ENCODE assay signal across 22 mouse cellular contexts in genomic region chr3:51830821-51831429, GRCm38 (mm10).
DNase-seq lines count a peak whose midpoint lies in the region; ATAC-seq and TF ChIP-seq lines count a peak whose summit lies in the region.
"Had no signal": no experiment of that assay in that cellular context is flagged by ENCODE, and none has a peak within 500 bp of the region (broad histone marks: within the 10 kb centered on the region; RNA-seq: fewer than 3 reads in every experiment).

No protein-coding gene starts in this region.

- no peak overlapping the region for H3K4me2 ChIP-seq in heart, embryonic 16.5 days (ENCODE audit: low read depth, low read length)
- H3K4me2 ChIP-seq in stomach, postnatal 0 days (replicated peaks; ENCODE audit: low read depth), result no peak overlapping the region
- H3K4me2 ChIP-seq in forebrain, embryonic 12.5 days, result no peak overlapping the region
- H3K4me2 ChIP-seq: embryonic facial prominence, embryonic 13.5 days; hindbrain, embryonic 12.5 days; limb, embryonic 13.5 days; midbrain, embryonic 13.5 days; stomach, embryonic 15.5 days had no signal

- H3K4me3 ChIP-seq in heart, embryonic 16.5 days (ENCODE audit: low read length), result no peak overlapping the region
- no peak overlapping the region for H3K4me3 ChIP-seq in stomach, postnatal 0 days (ENCODE audit: low read depth, low read length)
- no peak overlapping the region for H3K4me3 ChIP-seq in forebrain, embryonic 12.5 days (replicated peaks)
- H3K4me3 ChIP-seq: embryonic facial prominence, embryonic 13.5 days; hindbrain, embryonic 12.5 days; limb, embryonic 13.5 days; midbrain, embryonic 13.5 days; stomach, embryonic 15.5 days had no signal

- no peaks in the 10 kb centered on the region for H3K36me3 ChIP-seq in heart, embryonic 16.5 days (ENCODE audit: control insufficient read depth, insufficient read depth)
- no peaks in the 10 kb centered on the region for H3K36me3 ChIP-seq in stomach, postnatal 0 days (ENCODE audit: control insufficient read depth, insufficient read depth, low read length)
- H3K36me3 ChIP-seq in forebrain, embryonic 12.5 days (replicated peaks), result no peaks in the 10 kb centered on the region
- H3K36me3 ChIP-seq: G1E; hindbrain, embryonic 12.5 days; limb, embryonic 13.5 days; midbrain, embryonic 13.5 days; stomach, embryonic 15.5 days had no signal

- 47% methylated on average over 9 of the region's 9 CpGs for WGBS in heart, embryonic 16.5 days
- 63% methylated on average over 9 of the region's 9 CpGs for WGBS in stomach, postnatal 0 days
- 92% methylated on average over 9 of the region's 9 CpGs for WGBS in forebrain, embryonic 12.5 days

- H3K9ac ChIP-seq in heart, embryonic 16.5 days (ENCODE audit: low read length), result peak overlapping the region; percentile 13; the same call in 1 of the 2 replicates
- no peak overlapping the region for H3K9ac ChIP-seq in stomach, postnatal 0 days (ENCODE audit: low read length)
- no peak overlapping the region for H3K9ac ChIP-seq in forebrain, embryonic 12.5 days
- H3K9ac ChIP-seq: embryonic facial prominence, embryonic 13.5 days; hindbrain, embryonic 12.5 days; limb, embryonic 13.5 days; midbrain, embryonic 13.5 days; stomach, embryonic 15.5 days had no signal

- H3K9me3 ChIP-seq in heart, embryonic 16.5 days (replicated peaks; ENCODE audit: control insufficient read depth, low read length), result no peaks in the 10 kb centered on the region
- no peaks in the 10 kb centered on the region for H3K9me3 ChIP-seq in stomach, postnatal 0 days (ENCODE audit: control insufficient read depth, low read length)
- H3K9me3 ChIP-seq in forebrain, embryonic 12.5 days, result no peaks in the 10 kb centered on the region
- H3K9me3 ChIP-seq: embryonic facial prominence, embryonic 13.5 days; G1E; hindbrain, embryonic 12.5 days; midbrain, embryonic 13.5 days; stomach, embryonic 15.5 days had no signal

- peak; percentile 33 to 36 for DNase-seq in lung, adult 18-20 months
- no peak for DNase-seq in lung, postnatal 10 days
- DNase-seq in heart, adult 8-10 months (ENCODE audit: low spot score), result peak; percentile 23
- DNase-seq in stomach, postnatal 0 days (ENCODE audit: low spot score), result peak; percentile 66
- no peak for DNase-seq in spleen, postnatal 36 days (ENCODE audit: low spot score in 2 of 2)
- DNase-seq: cerebellum, adult 8-10 months; gastrocnemius, postnatal 25 days; lung, adult 2 months; right cerebral cortex, adult 18-20 months; spleen, adult 18-20 months; thymus, postnatal 14 days had no signal

- H3K27me3 ChIP-seq in heart, embryonic 16.5 days (ENCODE audit: control insufficient read depth, insufficient read depth, low read length), result no peaks in the 10 kb centered on the region
- no peaks in the 10 kb centered on the region for H3K27me3 ChIP-seq in stomach, postnatal 0 days (ENCODE audit: control insufficient read depth, insufficient read depth, low read length)
- peaks cover 15% of the 10 kb centered on the region; the same call in 1 of the 2 replicates for H3K27me3 ChIP-seq in forebrain, embryonic 12.5 days
- H3K27me3 ChIP-seq: embryonic facial prominence, embryonic 13.5 days; hindbrain, embryonic 12.5 days; limb, embryonic 13.5 days; midbrain, embryonic 13.5 days; stomach, embryonic 15.5 days had no signal

- no peak for TF ChIP-seq EP300 in stomach, postnatal 0 days (optimal IDR thresholded peaks at IDR 0.05)

- no peak for ATAC-seq in heart, embryonic 16.5 days (replicated peaks; ENCODE audit: extremely low read depth, insufficient read depth, low FRiP score)
- ATAC-seq in stomach, postnatal 0 days (ENCODE audit: low FRiP score, low TSS enrichment), result peak; percentile 76
- no peak for ATAC-seq in forebrain, embryonic 12.5 days (ENCODE audit: low FRiP score)
- ATAC-seq: CD4-positive, CD25-positive, alpha-beta regulatory T cell, adult 4 months; intestine, embryonic 16.5 days; midbrain, embryonic 13.5 days had no signal

- no peak for TF ChIP-seq CTCF in stomach, postnatal 0 days (IDR thresholded peaks at IDR 0.05; ENCODE audit: low read depth)

- 0 out of 2 replicates have a peak overlapping the region, but pooled peaks have one; percentile 44 for H3K27ac ChIP-seq in heart, embryonic 16.5 days (ENCODE audit: low read length)
- no peak overlapping the region; the same call in 1 of the 2 replicates for H3K27ac ChIP-seq in stomach, postnatal 0 days (replicated peaks)
- no peak overlapping the region for H3K27ac ChIP-seq in forebrain, embryonic 12.5 days
- H3K27ac ChIP-seq: embryonic facial prominence, embryonic 13.5 days; hindbrain, embryonic 12.5 days; kidney, postnatal 0 days; limb, embryonic 13.5 days; midbrain, embryonic 13.5 days; stomach, embryonic 15.5 days had no signal

- H3K4me1 ChIP-seq in heart, embryonic 16.5 days (ENCODE audit: control insufficient read depth, insufficient read depth, low read length), result peaks cover 6% of the 10 kb centered on the region
- H3K4me1 ChIP-seq in stomach, postnatal 0 days (replicated peaks; ENCODE audit: control insufficient read depth, insufficient read depth), result no peaks in the 10 kb centered on the region; the same call in 1 of the 2 replicates
- H3K4me1 ChIP-seq in forebrain, embryonic 12.5 days, result peaks cover 11% of the 10 kb centered on the region; the same call in 1 of the 2 replicates

Comparison
In these comparisons a context has a peak if more than half of its experiments do, and no peak if none do; other contexts are left out.
1. DNase-seq: peak in lung, adult 18-20 months (2 of 2), heart, adult 8-10 months (single experiment) and stomach, postnatal 0 days (single experiment); none in lung, postnatal 10 days (single experiment) and spleen, postnatal 36 days (0 of 2).